Mouse (Mus musculus) CH12.LX (cell line): ENCODE results near the gene Stk24. TPM values are rescaled to one million over a fixed set of nuclear protein-coding genes. Genes with fewer than 3 reads are reported as not detected.

Experiments used
- DNase-seq: peaks from one replicate; pipeline ENCODE4 v3.0.0-alpha.2; 2013; ENCODE audit errors: extremely low read depth
- H3K27ac ChIP-seq: 2 replicates; pipeline ENCODE4 v1.5.1; 2012; ENCODE audit warnings: low read depth, mild to moderate bottlenecking, control low read depth, moderate library complexity; ENCODE audit not compliant: insufficient read depth
- H3K27me3 ChIP-seq: replicated peaks from 2 replicates; pipeline ENCODE3; 2012; ENCODE audit warnings: inconsistent platforms
- H3K36me3 ChIP-seq, 2 experiments: replicated peaks in 1 of 2; 2 replicates each; pipeline versions ENCODE3 to v1.6.1; 2012; ENCODE audit warnings: inconsistent platforms in 1 of 2, low read length in 1 of 2, mild to moderate bottlenecking in 1 of 2, mixed read lengths in 1 of 2, moderate library complexity in 1 of 2; ENCODE audit not compliant: control insufficient read depth in 1 of 2, insufficient read depth in 1 of 2
- H3K4me1 ChIP-seq, 2 experiments: 2 replicates each; pipeline ENCODE4 v1.6.1; 2012; ENCODE audit warnings: inconsistent platforms in 1 of 2, moderate library complexity in 1 of 2; ENCODE audit not compliant: insufficient read depth in 2 of 2, control insufficient read depth in 1 of 2
- H3K4me2 ChIP-seq: 2 replicates; pipeline ENCODE4 v1.6.1; 2012; ENCODE audit warnings: low read depth, mild to moderate bottlenecking, control low read depth; ENCODE audit not compliant: poor library complexity, insufficient read depth, severe bottlenecking
- H3K4me3 ChIP-seq, 3 experiments: fragments of 150-350 bp in 1 of 3; sonication (generic) in 1 of 3; replicated peaks in 1 of 3; 2 replicates each; pipeline versions ENCODE3 to v1.5.1; 2011 to 2012; ENCODE audit warnings: low read depth in 2 of 3, low read length in 2 of 3, mild to moderate bottlenecking in 2 of 3, moderate library complexity in 2 of 3, control low read depth in 1 of 3, improper control_type of control experiment in 1 of 3, inconsistent platforms in 1 of 3, mixed read lengths in 1 of 3; ENCODE audit not compliant: poor library complexity in 1 of 3
- H3K79me2 ChIP-seq: replicated peaks from 2 replicates; pipeline ENCODE4 v1.6.1; 2012; ENCODE audit warnings: mild to moderate bottlenecking, moderate library complexity; ENCODE audit not compliant: control insufficient read depth, poor library complexity, insufficient read depth, severe bottlenecking; ENCODE audit errors: extremely low read depth
- H3K9ac ChIP-seq: 2 replicates; pipeline ENCODE4 v1.6.1; 2012; ENCODE audit warnings: low read depth, mild to moderate bottlenecking, control low read depth, moderate library complexity; ENCODE audit not compliant: insufficient read depth
- H3K9me3 ChIP-seq: replicated peaks from 2 replicates; pipeline ENCODE3; 2012; ENCODE audit warnings: low read length, inconsistent platforms, mixed read lengths
- BHLHE40 ChIP-seq: IDR thresholded peaks from 2 replicates; pipeline ENCODE4 v1.6.1; 2011; ENCODE audit warnings: mild to moderate bottlenecking, low read depth, low read length, improper control_type of control experiment
- GABPA ChIP-seq: IDR thresholded peaks from 2 replicates; pipeline ENCODE4 v1.6.1; 2012; ENCODE audit warnings: low read depth, low read length, improper control_type of control experiment, inconsistent platforms; ENCODE audit not compliant: insufficient replicate concordance
- HCFC1 ChIP-seq: IDR thresholded peaks from 2 replicates; pipeline ENCODE4 v1.6.1; 2012; ENCODE audit warnings: low read depth, mild to moderate bottlenecking, inconsistent platforms, low read length, improper control_type of control experiment
- IRF4 ChIP-seq: IDR thresholded peaks from 2 replicates; pipeline ENCODE4 v1.6.1; 2014; ENCODE audit warnings: low read depth, mild to moderate bottlenecking, inconsistent platforms, low read length, improper control_type of control experiment
- JUND ChIP-seq: conservative IDR thresholded peaks from 2 replicates; pipeline ENCODE4 v1.6.1; 2011; ENCODE audit warnings: low read depth, low read length, improper control_type of control experiment
- KAT2A ChIP-seq: IDR thresholded peaks from 2 replicates; pipeline ENCODE4 v1.6.1; 2012; ENCODE audit warnings: low read length, improper control_type of control experiment, inconsistent platforms; ENCODE audit not compliant: insufficient replicate concordance
- MAFK ChIP-seq: IDR thresholded peaks from 2 replicates; pipeline ENCODE4 v1.6.1; 2011; ENCODE audit warnings: low read length, improper control_type of control experiment; ENCODE audit not compliant: insufficient replicate concordance
- MAX ChIP-seq: IDR thresholded peaks from 2 replicates; pipeline ENCODE4 v1.6.1; 2011; ENCODE audit warnings: low read length, improper control_type of control experiment
- MAZ ChIP-seq: IDR thresholded peaks from 2 replicates; pipeline ENCODE4 v1.6.1; 2012; ENCODE audit warnings: low read depth, mild to moderate bottlenecking, inconsistent platforms, low read length, improper control_type of control experiment, moderate library complexity
- MEF2A ChIP-seq: IDR thresholded peaks from 2 replicates; pipeline ENCODE4 v1.6.1; 2014; ENCODE audit warnings: low read depth, mild to moderate bottlenecking, inconsistent platforms, low read length, improper control_type of control experiment, borderline replicate concordance
- MYC ChIP-seq: IDR thresholded peaks from 2 replicates; pipeline ENCODE4 v1.6.1; 2011; ENCODE audit warnings: low read depth, mild to moderate bottlenecking, improper control_type of control experiment, low read length
- NRF1 ChIP-seq: IDR thresholded peaks from 2 replicates; pipeline ENCODE4 v1.6.1; 2014; ENCODE audit warnings: low read depth, mild to moderate bottlenecking, inconsistent platforms, low read length, improper control_type of control experiment, moderate library complexity
- PAX5 ChIP-seq: IDR thresholded peaks from 2 replicates; pipeline ENCODE4 v1.6.1; 2012; ENCODE audit warnings: low read length, inconsistent platforms, mixed read lengths
- RAD21 ChIP-seq: IDR thresholded peaks from 2 replicates; pipeline ENCODE4 v1.6.1; 2011; ENCODE audit warnings: low read depth, mild to moderate bottlenecking, low read length, improper control_type of control experiment, moderate library complexity
- RCOR1 ChIP-seq: conservative IDR thresholded peaks from 2 replicates; pipeline ENCODE4 v1.6.1; 2012; ENCODE audit warnings: low read depth, mild to moderate bottlenecking, inconsistent platforms, low read length, improper control_type of control experiment
- TBP ChIP-seq: conservative IDR thresholded peaks from 2 replicates; pipeline ENCODE4 v1.6.1; 2011; ENCODE audit warnings: low read depth, low read length, improper control_type of control experiment
- TCF12 ChIP-seq: IDR thresholded peaks from 2 replicates; pipeline ENCODE4 v1.6.1; 2014; ENCODE audit warnings: low read depth, mild to moderate bottlenecking, inconsistent platforms, low read length, improper control_type of control experiment
- UBTF ChIP-seq: IDR thresholded peaks from 2 replicates; pipeline ENCODE4 v1.6.1; 2012; ENCODE audit warnings: low read depth, mild to moderate bottlenecking, inconsistent platforms, low read length, improper control_type of control experiment, moderate library complexity
- USF1 ChIP-seq: IDR thresholded peaks from 2 replicates; pipeline ENCODE4 v1.6.1; 2014; ENCODE audit warnings: low read depth, mild to moderate bottlenecking, inconsistent platforms, low read length, improper control_type of control experiment
- USF2 ChIP-seq: conservative IDR thresholded peaks from 2 replicates; pipeline ENCODE4 v1.6.1; 2011; ENCODE audit warnings: low read depth, low read length, improper control_type of control experiment
- ZKSCAN1 ChIP-seq: IDR thresholded peaks from 2 replicates; pipeline ENCODE4 v1.6.1; 2012; ENCODE audit warnings: low read depth, inconsistent platforms, low read length, improper control_type of control experiment, borderline replicate concordance
- ZMIZ1 ChIP-seq: IDR thresholded peaks from 2 replicates; pipeline ENCODE4 v1.6.1; 2012; ENCODE audit warnings: low read depth, mild to moderate bottlenecking, inconsistent platforms, low read length, improper control_type of control experiment
- ZNF384 ChIP-seq: IDR thresholded peaks from 2 replicates; pipeline ENCODE4 v1.6.1; 2012; ENCODE audit warnings: low read depth, low read length, improper control_type of control experiment, inconsistent platforms
- dilution Hi-C: fragments of 300-500 bp; cut with MboI; formaldehyde crosslinking; loops from 2 replicates; pipeline ENCODE4 v1.14.3; 2020; ENCODE audit warnings: low sequenced_read_pairs; ENCODE audit not compliant: extremely low pct_unique_long_range_greater_than_20kb, extremely low pct_ligation_motif_present
- in situ Hi-C: fragments of 300-500 bp; cut with MboI; formaldehyde crosslinking; loops from 3 replicates; pipeline ENCODE4 v1.14.3; 2019; ENCODE audit warnings: low sequenced_read_pairs, low pct_ligation_motif_present, low pct_unique_long_range_greater_than_20kb, mixed read lengths
- polyA plus RNA-seq: library from polyadenylated mRNA; unstranded; fragments of >175 nt; gene quantifications from 2 replicates; pipeline ENCODE4 v1.2.1, GENCODE M21; 2012; ENCODE audit warnings: low read depth; ENCODE audit not compliant: insufficient read length
- total RNA-seq, 2 experiments: library from RNA; depleted of rRNA; stranded (reverse); fragments of 300-350 nt in 1 of 2; fragments of >200 nt in 1 of 2; gene quantifications; 2 replicates each; pipeline ENCODE4 v1.2.3; 2012 to 2014

Gene Stk24
- total and polyA plus RNA-seq, 3 experiments: 35.5 to 96.7 (median 52.7) TPM

DNA sequence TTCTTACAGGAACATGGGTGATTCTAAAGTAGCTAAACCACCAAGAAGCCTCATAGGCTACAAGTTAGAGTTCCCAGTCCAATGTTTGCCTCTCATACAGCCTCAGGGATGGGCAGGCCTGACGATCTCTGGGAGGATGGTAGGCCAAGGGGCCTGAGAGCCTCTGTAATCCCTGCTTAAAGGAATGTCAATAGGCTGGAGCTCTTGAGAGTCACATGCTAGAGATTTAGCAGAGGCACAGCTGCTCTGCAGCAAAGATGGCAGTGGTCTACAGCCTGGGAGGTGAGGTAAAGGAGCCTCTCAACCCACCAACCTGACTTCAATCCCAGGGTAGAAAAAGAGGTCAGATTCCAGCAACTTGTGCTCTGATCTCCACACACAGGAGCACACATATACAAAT is 7.9 kb upstream of the Stk24 start:
- H3K9ac ChIP-seq: no peak overlapping the region
- no peak overlapping the region for H3K4me3 ChIP-seq
- in situ Hi-C loops: no loop called here
- DNase-seq: no peak
- H3K36me3 ChIP-seq: no peaks in the 10 kb centered on the region
- H3K4me2 ChIP-seq: no peak overlapping the region
- TF ChIP-seq MYC: no peak
- no peak for TF ChIP-seq KAT2A
- no peak for TF ChIP-seq MEF2A
- TF ChIP-seq HCFC1: no peak
- no peak for TF ChIP-seq NRF1
- TF ChIP-seq USF1: no peak
- TF ChIP-seq RCOR1: no peak
- no peak for TF ChIP-seq TCF12
- TF ChIP-seq ZNF384: no peak
- no peak for TF ChIP-seq IRF4
- no peak for TF ChIP-seq GABPA
- H3K27ac ChIP-seq: no peak overlapping the region
- H3K9me3 ChIP-seq: no peaks in the 10 kb centered on the region
- H3K4me1 ChIP-seq: no peaks in the 10 kb centered on the region
- no peaks in the 10 kb centered on the region for H3K79me2 ChIP-seq
- H3K27me3 ChIP-seq: no peaks in the 10 kb centered on the region
- dilution Hi-C loops: no loop called here

DNA sequence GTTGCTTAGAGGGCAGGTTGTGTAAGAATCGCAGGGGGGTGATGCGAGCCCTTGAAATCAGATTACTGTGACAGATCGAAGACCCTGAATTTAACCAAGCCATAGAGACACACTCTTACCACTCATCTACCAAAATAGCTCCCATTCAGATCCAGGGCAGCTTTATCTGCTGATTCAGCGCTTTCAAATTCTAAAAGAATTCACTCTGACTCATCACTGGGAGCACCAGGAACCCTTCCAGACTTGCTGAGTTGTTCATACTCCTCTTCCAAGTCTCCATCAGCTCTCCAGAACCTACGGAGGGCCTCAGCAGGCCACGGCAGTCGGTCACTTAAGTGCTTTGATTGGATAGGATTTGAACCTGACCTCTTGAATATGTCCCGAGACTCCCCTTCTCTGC is 5.6 kb upstream of the Stk24 start:
- DNase-seq: no peak
- Histone ChIP-seq H3K4me1 (peaks cover 0 to 1% of the 10 kb centered on the region in 2 experiments; a peak in 1 of 4 replicates), H3K9ac (no peak overlapping the region)

DNA sequence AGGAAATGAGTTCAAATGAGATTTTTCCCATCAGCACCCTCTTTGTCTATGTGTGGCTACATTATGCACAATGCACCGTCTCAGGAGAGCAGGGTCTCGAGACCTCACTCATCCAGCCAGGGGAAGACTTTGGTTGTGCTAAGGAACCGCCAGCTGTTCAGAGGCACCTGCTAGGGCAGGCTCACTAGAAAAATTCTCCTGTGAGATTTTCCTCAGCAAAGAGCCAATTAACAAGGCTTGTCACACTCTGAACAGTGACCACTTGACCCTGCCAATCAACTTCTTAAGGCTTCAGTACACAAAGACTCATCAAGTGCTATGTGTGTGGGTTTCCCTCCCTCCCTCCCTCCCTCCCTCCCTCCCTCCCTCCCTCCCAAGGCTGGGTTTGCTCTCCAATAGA is 4.0 kb upstream of the Stk24 start:
- H3K27ac ChIP-seq: no peak overlapping the region
- DNase-seq: no peak
- dilution Hi-C loops: no loop called here
- no peak for TF ChIP-seq KAT2A
- no peak for TF ChIP-seq RAD21
- no peak for TF ChIP-seq ZMIZ1
- no peak for TF ChIP-seq MAX
- no peak for TF ChIP-seq ZKSCAN1
- no peak for TF ChIP-seq USF2
- TF ChIP-seq BHLHE40: no peak
- no peak for TF ChIP-seq TBP
- no peak for TF ChIP-seq MEF2A
- TF ChIP-seq MAFK: no peak
- no peak for TF ChIP-seq PAX5
- no peak for TF ChIP-seq JUND
- TF ChIP-seq MAZ: no peak
- TF ChIP-seq UBTF: no peak
- TF ChIP-seq, all 38 proteins: peak for 0
- in situ Hi-C loops: loop anchor here (5.0 kb wide), 1 partner anchor 48 kb away; no protein-coding TSS in a partner anchor
- H3K9me3 ChIP-seq: no peaks in the 10 kb centered on the region
- no peak overlapping the region for H3K4me3 ChIP-seq
- H3K9ac ChIP-seq: no peak overlapping the region
- no peaks in the 10 kb centered on the region for H3K36me3 ChIP-seq
- H3K4me2 ChIP-seq: no peak overlapping the region
- H3K79me2 ChIP-seq: peaks cover 2% of the 10 kb centered on the region; the same call in 1 of the 2 replicates
- peaks cover 0 to 7% of the 10 kb centered on the region in 2 experiments; a peak in 2 of 4 replicates for H3K4me1 ChIP-seq
- H3K27me3 ChIP-seq: no peaks in the 10 kb centered on the region

More for the DNA sequence above, 5.6 kb upstream of the Stk24 start:
- dilution Hi-C loops: no loop called here
- Histone ChIP-seq H3K27me3 (no peaks in the 10 kb centered on the region), H3K4me2 (no peak overlapping the region), H3K36me3 (no peaks in the 10 kb centered on the region), H3K9me3 (no peaks in the 10 kb centered on the region), H3K79me2 (no peaks in the 10 kb centered on the region)
- TF ChIP-seq MYC: no peak
- TF ChIP-seq GABPA: no peak
- peak; percentile 95 for TF ChIP-seq MAFK
- TF ChIP-seq, all 38 proteins: peak for 1
- Histone ChIP-seq H3K4me3 (no peak overlapping the region), H3K27ac (no peak overlapping the region)
- in situ Hi-C loops: no loop called here
